Mouse (Mus musculus) midbrain, postnatal 0 days (tissue): ENCODE data around the gene Tbcel. TPM values are rescaled to one million over a fixed set of nuclear protein-coding genes. Genes with fewer than 3 reads are reported as not detected.

ENCODE experiments used
- ATAC-seq: fragments of 200-750 bp; cut with Nextera tagmentation; 2 replicates; pipeline ENCODE4 v1.8.0; 2017; ENCODE audit warnings: moderate number of reproducible peaks, mild to moderate bottlenecking, moderate TSS enrichment, moderate library complexity; ENCODE audit not compliant: low FRiP score
- DNase-seq: peaks from one replicate; pipeline ENCODE4 v3.0.0-alpha.2; 2015; ENCODE audit warnings: low spot score
- H3K27ac ChIP-seq: fragments of 300-500 bp; sonication (generic); 2 replicates; pipeline ENCODE4 v1.5.1; 2014; ENCODE audit warnings: low read depth, mild to moderate bottlenecking, low read length, mixed read lengths
- H3K27me3 ChIP-seq: fragments of 300-500 bp; sonication (generic); 2 replicates; pipeline ENCODE4 v1.6.1; 2014; ENCODE audit warnings: low read length, control low read depth, mixed read lengths; ENCODE audit not compliant: insufficient read depth
- H3K36me3 ChIP-seq: fragments of 300-500 bp; sonication (generic); 2 replicates; pipeline ENCODE4 v1.6.1; 2014; ENCODE audit warnings: low read length, control low read depth, mixed read lengths; ENCODE audit not compliant: insufficient read depth
- H3K4me1 ChIP-seq: fragments of 300-500 bp; sonication (generic); 2 replicates; pipeline ENCODE4 v1.6.1; 2014; ENCODE audit warnings: mild to moderate bottlenecking, control low read depth, antibody characterized with exemption, low read length, mixed read lengths; ENCODE audit not compliant: insufficient read depth
- H3K4me2 ChIP-seq: fragments of 300-500 bp; sonication (generic); 2 replicates; pipeline ENCODE4 v1.6.1; 2014; ENCODE audit warnings: low read depth, mild to moderate bottlenecking, low read length, mixed read lengths; ENCODE audit not compliant: poor library complexity, severe bottlenecking
- H3K4me3 ChIP-seq: fragments of 300-500 bp; sonication (generic); 2 replicates; pipeline ENCODE4 v1.5.1; 2014; ENCODE audit warnings: low read depth, mild to moderate bottlenecking, low read length, moderate library complexity
- H3K9ac ChIP-seq: fragments of 300-500 bp; sonication (generic); replicated peaks from 2 replicates; pipeline ENCODE4 v1.6.1; 2014; ENCODE audit warnings: mild to moderate bottlenecking, low read length, moderate library complexity, mixed read lengths; ENCODE audit not compliant: poor library complexity, severe bottlenecking
- H3K9me3 ChIP-seq: fragments of 300-500 bp; sonication (generic); 2 replicates; pipeline ENCODE4 v1.6.1; 2016; ENCODE audit warnings: low read length, control low read depth
- CTCF ChIP-seq: IDR thresholded peaks from 2 replicates; pipeline ENCODE4 v1.5.1; 2016; ENCODE audit warnings: antibody characterized with exemption, mild to moderate bottlenecking
- WGBS: fragments of 180-500 bp; shearing (Covaris S2); extraction: QIAGEN DNeasy Blood & Tissue Kit; methylation state at CpG from one replicate; pipeline ENCODE4 v1.1.7; 2014; 5-methylcytosine and 5-hydroxymethylcytosine counted together
- polyA plus RNA-seq: library from polyadenylated mRNA; unstranded; fragments of >200 nt; fragmentation: Nextera tagmentation; extraction: Ambion mirVana; gene quantifications from 2 replicates; pipeline ENCODE4 v1.2.1, GENCODE M21; 2015
- total RNA-seq: library from RNA; depleted of rRNA; stranded (reverse); fragments of >200 nt; gene quantifications from 2 replicates; pipeline ENCODE4 v1.2.3, GENCODE M21; 2014

Tbcel gene
- total and polyA plus RNA-seq, 2 experiments from 2014 or later = 3.0 to 17.2 TPM

GRCm38 (mm10) chr9:42496296-42496695 is 11.3 kb downstream of the Tbcel start:
- no peak for ATAC-seq
- 92% methylated on average over 2 of the region's 2 CpGs for WGBS
- no peak overlapping the region for H3K4me2 ChIP-seq

DNA sequence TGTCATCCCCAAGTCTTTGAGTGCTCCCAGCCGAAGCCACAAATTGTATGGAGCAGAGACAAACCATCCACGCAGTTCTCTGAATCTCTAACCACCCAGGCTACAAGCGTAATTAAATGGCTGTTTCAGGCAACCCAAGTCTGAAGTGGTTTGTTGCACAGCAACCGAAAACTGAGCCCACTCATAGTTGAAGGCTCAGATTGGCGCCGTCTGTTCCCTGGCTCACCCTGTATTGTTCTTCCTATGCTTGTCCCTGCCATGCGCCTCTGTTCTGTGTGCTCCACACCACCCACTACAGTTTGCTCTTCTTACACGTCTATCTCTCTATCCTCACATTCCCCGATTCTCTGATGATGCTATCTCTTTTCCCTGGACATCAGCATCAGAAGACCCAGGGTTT is 15.8 kb downstream of the Tbcel start:
- ATAC-seq = no peak
- Histone ChIP-seq H3K4me3 (no peak overlapping the region), H3K9ac (no peak overlapping the region), H3K36me3 (no peaks in the 10 kb centered on the region), H3K27ac (no peak overlapping the region), H3K9me3 (0 out of 2 replicates have a peak, but pooled peaks cover 3% of the 10 kb centered on the region), H3K4me2 (no peak overlapping the region), H3K4me1 (no peaks in the 10 kb centered on the region), H3K27me3 (no peaks in the 10 kb centered on the region)
- TF ChIP-seq CTCF = no peak
- WGBS = 85% methylated on average over 9 of the region's 9 CpGs
- no peak for DNase-seq

More at GRCm38 (mm10) chr9:42496296-42496695, 11.3 kb downstream of the Tbcel start:
- Histone ChIP-seq H3K36me3 (no peaks in the 10 kb centered on the region), H3K27me3 (no peaks in the 10 kb centered on the region), H3K4me3 (no peak overlapping the region), H3K9ac (no peak overlapping the region), H3K27ac (no peak overlapping the region), H3K9me3 (0 out of 2 replicates have a peak, but pooled peaks cover 3% of the 10 kb centered on the region), H3K4me1 (no peaks in the 10 kb centered on the region)
- no peak for DNase-seq
- TF ChIP-seq CTCF = no peak

DNA sequence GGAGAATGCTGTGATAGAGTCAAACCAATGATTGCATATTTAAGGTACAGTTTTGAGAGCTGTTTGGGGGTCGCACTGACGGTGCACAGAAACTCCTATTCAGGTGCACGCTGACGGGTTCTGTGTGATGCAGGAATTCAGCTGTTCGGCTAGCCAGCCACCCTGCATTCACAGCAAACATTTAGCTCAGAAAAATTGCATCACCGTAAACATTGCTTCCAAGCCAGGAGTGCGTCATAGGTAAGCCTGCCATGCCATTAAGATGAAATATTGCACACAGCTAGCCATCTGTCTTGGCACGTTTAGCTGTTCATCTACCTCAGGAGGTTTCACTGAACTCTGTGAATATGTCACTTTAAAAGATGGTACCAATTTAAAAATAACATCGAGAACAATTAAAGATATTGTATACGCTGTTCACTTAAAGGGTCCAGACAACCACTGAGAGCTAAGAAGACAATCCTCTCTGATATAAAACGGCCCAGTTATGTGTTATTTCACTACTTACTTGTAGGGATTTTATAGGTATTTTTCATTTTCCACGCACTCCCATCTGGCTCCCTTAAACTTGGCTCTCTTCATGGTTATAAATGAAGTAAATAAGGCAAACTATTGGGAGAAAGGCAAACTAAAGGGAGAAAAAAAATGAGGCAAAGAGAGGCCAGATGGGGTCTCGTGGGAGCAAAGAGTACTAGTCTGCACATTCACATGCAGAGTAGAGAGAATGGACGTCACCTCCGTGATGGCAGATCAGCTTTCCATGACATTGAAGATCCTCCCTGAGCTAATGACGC is 16.8 kb downstream of the Tbcel start:
- no peak overlapping the region for H3K4me3 ChIP-seq
- H3K4me2 ChIP-seq = no peak overlapping the region
- no peaks in the 10 kb centered on the region for H3K9me3 ChIP-seq
- H3K27me3 ChIP-seq = no peaks in the 10 kb centered on the region
- H3K27ac ChIP-seq = no peak overlapping the region
- H3K36me3 ChIP-seq = no peaks in the 10 kb centered on the region
- no peak for TF ChIP-seq CTCF
- no peaks in the 10 kb centered on the region for H3K4me1 ChIP-seq
- ATAC-seq (no peak), DNase-seq (no peak)
- WGBS = 82% methylated on average over 16 of the region's 16 CpGs
- H3K9ac ChIP-seq = no peak overlapping the region

- WGBS = 100% methylated on average over 1 of the region's 1 CpGs
- H3K4me3 ChIP-seq = no peak overlapping the region
- no peak for TF ChIP-seq CTCF
These were observed 19.5 kb downstream of the Tbcel start for GRCm38 (mm10) chr9:42488071-42488470.

GRCm38 (mm10) chr9:42486913-42487312 is 20.7 kb downstream of the Tbcel start:
- Histone ChIP-seq H3K27ac (no peak overlapping the region), H3K4me2 (no peak overlapping the region), H3K36me3 (no peaks in the 10 kb centered on the region), H3K9me3 (no peaks in the 10 kb centered on the region), H3K4me3 (no peak overlapping the region), H3K27me3 (no peaks in the 10 kb centered on the region), H3K9ac (no peak overlapping the region), H3K4me1 (no peaks in the 10 kb centered on the region)
- DNase-seq = no peak
- ATAC-seq = no peak
- 86% methylated on average over 4 of the region's 4 CpGs for WGBS
- TF ChIP-seq CTCF = no peak

More at GRCm38 (mm10) chr9:42488071-42488470, 19.5 kb downstream of the Tbcel start:
- no peaks in the 10 kb centered on the region for H3K27me3 ChIP-seq
- H3K4me1 ChIP-seq = no peaks in the 10 kb centered on the region
- H3K36me3 ChIP-seq = no peaks in the 10 kb centered on the region
- H3K27ac ChIP-seq = no peak overlapping the region
- ATAC-seq (no peak), DNase-seq (no peak)
- H3K9ac ChIP-seq = no peak overlapping the region
- no peak overlapping the region for H3K4me2 ChIP-seq
- H3K9me3 ChIP-seq = no peaks in the 10 kb centered on the region

GRCm38 (mm10) chr9:42484667-42485066 is 22.9 kb downstream of the Tbcel start:
- H3K4me2 ChIP-seq = no peak overlapping the region
- TF ChIP-seq CTCF = no peak
- H3K4me1 ChIP-seq = no peaks in the 10 kb centered on the region
- no peak overlapping the region for H3K27ac ChIP-seq
- H3K9me3 ChIP-seq = no peaks in the 10 kb centered on the region
- H3K4me3 ChIP-seq = no peak overlapping the region
- no peak for ATAC-seq
- no peaks in the 10 kb centered on the region for H3K36me3 ChIP-seq
- no peaks in the 10 kb centered on the region for H3K27me3 ChIP-seq
- H3K9ac ChIP-seq = no peak overlapping the region
- 97% methylated on average over 1 of the region's 1 CpGs for WGBS
- no peak for DNase-seq
